ENCODE assay signal across 27 mouse cellular contexts in the genomic region with DNA sequence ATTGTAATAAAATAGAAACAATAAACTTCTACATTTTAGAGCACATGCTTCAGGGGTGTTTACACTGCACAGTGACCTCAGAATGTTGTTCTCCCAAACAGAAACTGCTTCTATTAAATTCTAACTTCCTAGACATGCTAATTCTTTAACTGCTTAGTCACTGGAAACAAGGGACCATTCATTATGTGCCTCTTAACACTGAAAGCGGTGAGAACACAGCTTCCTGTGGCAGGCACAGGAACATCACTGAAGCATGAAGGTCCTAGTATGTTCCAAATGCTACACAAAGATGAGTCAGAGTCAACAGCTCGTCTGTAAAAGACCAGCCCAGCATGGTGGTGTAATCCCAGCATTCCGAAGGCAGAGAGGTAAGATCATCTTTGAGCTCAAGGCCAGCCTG. TPM values are rescaled to one million over a fixed set of nuclear protein-coding genes. Genes with fewer than 3 reads are reported as not detected.
DNase-seq lines count a peak whose midpoint lies in the region; TF ChIP-seq lines count a peak whose summit lies in the region.
"Had no signal": no experiment of that assay in that cellular context is flagged by ENCODE, and none has a peak within 500 bp of the region (broad histone marks: within the 10 kb centered on the region; RNA-seq: fewer than 3 reads in every experiment).

No protein-coding gene starts in this region.

- peak overlapping the region; percentile 63 for H3K27ac ChIP-seq in embryonic fibroblast, embryonic 13.5 days (ENCODE audit: insufficient read depth, low read length)
- H3K27ac ChIP-seq: forebrain, embryonic 10.5 days; gastrocnemius, adult 2 months; heart, adult 2 months; hindbrain, embryonic 14.5 days; liver, embryonic 12.5 days; midbrain, embryonic 13.5 days; neural tube, embryonic 15.5 days had no signal

- peaks cover 30% of the 10 kb centered on the region for H3K4me1 ChIP-seq in embryonic fibroblast, embryonic 13.5 days (ENCODE audit: control insufficient read depth, insufficient read depth, low read length)
- H3K4me1 ChIP-seq: forebrain, embryonic 10.5 days; liver, embryonic 12.5 days; midbrain, embryonic 13.5 days; neural tube, embryonic 15.5 days had no signal

- TF ChIP-seq CTCF in embryonic fibroblast, embryonic 13.5 days (IDR thresholded peaks at IDR 0.05; ENCODE audit: borderline replicate concordance, insufficient read depth, low read length): no peak

- no peak for TF ChIP-seq POLR2A in embryonic fibroblast, embryonic 13.5 days (IDR thresholded peaks at IDR 0.05; ENCODE audit: low read depth, low read length)

- H3K4me3 ChIP-seq in embryonic fibroblast, embryonic 13.5 days (ENCODE audit: insufficient read depth, low read length): no peak overlapping the region
- H3K4me3 ChIP-seq: forebrain, embryonic 10.5 days; gastrocnemius, adult 2 months; heart, adult 2 months; heart, embryonic 13.5 days; liver, embryonic 12.5 days; megakaryocyte, embryonic 14.5 days; midbrain, embryonic 13.5 days; neural tube, embryonic 15.5 days had no signal

- DNase-seq in 3134 (ENCODE audit: extremely low read depth, insufficient read length, low spot score) (peak; percentile 68), 3T3-L1 (ENCODE audit: low read depth, low spot score) (peak; percentile 96)
- peak; percentile 90 for DNase-seq in Muller cell, postnatal 12 days (ENCODE audit: inconsistent ontology term)
- no peak for DNase-seq in spleen, postnatal 36 days (ENCODE audit: low spot score in 2 of 2)
- DNase-seq in neural tube, embryonic 10.5 days (ENCODE audit: extremely low spot score, low spot score): no peak
- DNase-seq: adrenal gland, postnatal 36 days; cerebellum, adult 2 months; cerebellum, postnatal 14 days; gastrocnemius, adult 2 months; gastrocnemius, postnatal 36 days; heart, adult 2 months; heart, postnatal 10 days; kidney, postnatal 4 days; layer of hippocampus, postnatal 36 days; left cerebral cortex, postnatal 4 days; liver, postnatal 0 days; lung, postnatal 4 days; thymus, postnatal 4 days had no signal

RNA-seq across cellular contexts. Expression of a gene that starts 9.6 kb away (rescaled TPM):
- 2.7 and 5.0 TPM in 2 replicates for polyA plus RNA-seq in embryonic fibroblast, embryonic 13.5 days (2011; ENCODE audit: insufficient read length, low read depth, missing spikeins)
- polyA plus RNA-seq: CD4-positive, CD25-positive, alpha-beta regulatory T cell, adult 4 months; liver, embryonic 12.5 days had no signal

RNA-seq across cellular contexts. Expression of a gene that starts 31.1 kb away (rescaled TPM):
- 44.9 and 49.1 TPM in 2 replicates for polyA plus RNA-seq in embryonic fibroblast, embryonic 13.5 days (2011; ENCODE audit: insufficient read length, low read depth, missing spikeins)

RNA-seq across cellular contexts. Expression of a gene that starts 31.3 kb away (rescaled TPM):
- 113 and 124 TPM in 2 replicates for polyA plus RNA-seq in embryonic fibroblast, embryonic 13.5 days (2011; ENCODE audit: insufficient read length, low read depth, missing spikeins)

Comparison
In these comparisons a context has a peak if more than half of its experiments do, and no peak if none do; other contexts are left out.
1. DNase-seq: peak in 3134 (single experiment), 3T3-L1 (single experiment) and Muller cell, postnatal 12 days (single experiment); none in spleen, postnatal 36 days (0 of 2) and neural tube, embryonic 10.5 days (single experiment).